Mouse (Mus musculus): ENCODE results near the gene Ndufaf2. TPM values are rescaled to one million over a fixed set of nuclear protein-coding genes. Genes with fewer than 3 reads are reported as not detected.

The Ndufaf2 gene
- polyA plus RNA-seq, 1 experiment from 2014 or later = 44.7 TPM

GRCm38 (mm10) chr13:108084086-108084485 is 74.3 kb downstream of the Ndufaf2 start:
- no peak overlapping the region for H3K4me3 ChIP-seq (replicated peaks)
- H3K4me1 ChIP-seq (replicated peaks) = no peaks in the 10 kb centered on the region
- H3K4me2 ChIP-seq = no peak overlapping the region
- no peaks in the 10 kb centered on the region for H3K36me3 ChIP-seq
- 77% methylated on average over 4 of the region's 4 CpGs for WGBS (ENCODE audit: insufficient replicate concordance)
- H3K27me3 ChIP-seq = no peaks in the 10 kb centered on the region
- no peak overlapping the region for H3K9ac ChIP-seq
- ATAC-seq (ENCODE audit: low read depth) (no peak), DNase-seq (no peak)
- no peak overlapping the region for H3K27ac ChIP-seq
- H3K9me3 ChIP-seq (replicated peaks) = no peaks in the 10 kb centered on the region

DNA sequence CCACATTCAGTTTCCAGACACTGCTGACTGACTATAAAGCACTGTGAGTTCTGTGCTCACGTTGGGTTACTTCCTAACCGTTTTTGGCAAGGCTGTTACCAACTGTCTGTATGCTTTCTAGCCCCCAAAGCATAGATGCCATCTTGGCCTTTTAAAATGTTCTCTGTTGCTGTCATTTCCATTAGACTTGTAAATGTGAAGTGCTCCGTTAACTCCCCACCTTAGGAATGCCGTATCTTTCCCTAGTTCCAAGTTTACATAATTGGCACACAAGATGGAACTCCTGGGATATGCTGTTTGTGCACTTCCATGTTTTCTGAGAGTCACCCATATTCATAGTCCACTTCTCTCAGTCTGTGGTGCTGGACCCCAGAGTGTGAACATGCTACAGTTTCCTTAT is 80.5 kb downstream of the Ndufaf2 start:
- H3K36me3 ChIP-seq = no peaks in the 10 kb centered on the region
- no peak overlapping the region for H3K4me2 ChIP-seq
- H3K9me3 ChIP-seq (replicated peaks) = no peaks in the 10 kb centered on the region
- DNase-seq (no peak), ATAC-seq (ENCODE audit: low read depth) (no peak)
- no peak overlapping the region for H3K27ac ChIP-seq
- no peaks in the 10 kb centered on the region for H3K27me3 ChIP-seq
- WGBS (ENCODE audit: insufficient replicate concordance) = 83% methylated on average over 4 of the region's 4 CpGs
- no peak overlapping the region for H3K4me3 ChIP-seq (replicated peaks)
- no peak overlapping the region for H3K9ac ChIP-seq
- no peaks in the 10 kb centered on the region for H3K4me1 ChIP-seq (replicated peaks)

GRCm38 (mm10) chr13:108077476-108077875 is 80.9 kb downstream of the Ndufaf2 start:
- no peak overlapping the region for H3K4me3 ChIP-seq (replicated peaks)
- no peak for ATAC-seq (ENCODE audit: low read depth)
- 57% methylated on average over 6 of the region's 6 CpGs for WGBS (ENCODE audit: insufficient replicate concordance)
- no peaks in the 10 kb centered on the region for H3K36me3 ChIP-seq
- H3K9ac ChIP-seq = no peak overlapping the region
- no peaks in the 10 kb centered on the region for H3K27me3 ChIP-seq
- no peak for DNase-seq
- no peak overlapping the region for H3K4me2 ChIP-seq
- no peaks in the 10 kb centered on the region for H3K9me3 ChIP-seq (replicated peaks)
- no peaks in the 10 kb centered on the region for H3K4me1 ChIP-seq (replicated peaks)
- no peak overlapping the region for H3K27ac ChIP-seq

DNA sequence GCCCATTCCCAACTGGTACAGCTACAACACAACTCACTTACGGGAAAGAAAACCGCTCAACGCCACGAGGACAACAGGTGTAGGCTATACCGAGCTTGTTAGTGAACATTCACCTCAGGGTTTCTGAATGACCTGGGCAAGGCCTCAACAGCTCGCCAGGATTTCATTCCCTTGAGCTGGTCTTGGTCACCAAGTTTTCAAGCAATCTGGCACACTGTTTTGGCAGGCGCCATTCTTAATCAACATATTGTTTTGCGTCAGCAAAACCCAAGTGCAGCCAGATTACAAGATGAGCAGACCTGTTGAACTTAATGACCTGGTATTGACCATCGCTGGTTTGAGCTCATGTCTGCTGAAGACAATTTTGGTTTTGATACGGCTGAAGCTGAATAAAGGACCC is 88.3 kb downstream of the Ndufaf2 start:
- DNase-seq = no peak
- 85% methylated on average over 10 of the region's 10 CpGs for WGBS (ENCODE audit: insufficient replicate concordance)

DNA sequence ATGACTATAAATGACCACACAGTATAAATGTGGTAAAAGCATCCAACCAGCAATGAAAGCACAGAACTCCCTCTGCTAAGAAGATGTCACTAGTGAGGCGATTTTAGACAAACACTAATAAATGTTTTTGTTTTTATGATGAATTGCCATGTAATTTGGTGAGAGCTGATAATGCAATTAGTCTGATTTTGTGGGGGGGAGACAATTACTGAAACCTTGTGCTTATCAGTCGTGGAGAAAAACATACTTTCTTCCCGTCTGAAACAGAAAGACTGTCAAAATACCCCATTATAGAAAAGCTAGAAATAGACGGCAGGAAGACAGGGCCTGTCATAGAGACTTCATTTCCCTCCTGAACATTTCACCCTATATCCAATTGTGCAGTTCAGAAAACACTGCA is 89.3 kb downstream of the Ndufaf2 start:
- no peaks in the 10 kb centered on the region for H3K36me3 ChIP-seq
- DNase-seq (no peak), ATAC-seq (ENCODE audit: low read depth) (no peak)
- no peak overlapping the region for H3K9ac ChIP-seq
- H3K4me3 ChIP-seq (replicated peaks) = no peak overlapping the region
- no peaks in the 10 kb centered on the region for H3K4me1 ChIP-seq (replicated peaks)
- H3K4me2 ChIP-seq = no peak overlapping the region
- no peaks in the 10 kb centered on the region for H3K27me3 ChIP-seq
- WGBS (ENCODE audit: insufficient replicate concordance) = 24% methylated on average over 4 of the region's 4 CpGs
- no peak overlapping the region for H3K27ac ChIP-seq
- H3K9me3 ChIP-seq (replicated peaks) = no peaks in the 10 kb centered on the region

More for the DNA sequence above, 88.3 kb downstream of the Ndufaf2 start:
- no peak for ATAC-seq (ENCODE audit: low read depth)
- Histone ChIP-seq H3K9me3 (replicated peaks) (no peaks in the 10 kb centered on the region), H3K27ac (no peak overlapping the region), H3K27me3 (no peaks in the 10 kb centered on the region), H3K36me3 (no peaks in the 10 kb centered on the region), H3K4me2 (no peak overlapping the region), H3K4me3 (replicated peaks) (no peak overlapping the region), H3K4me1 (replicated peaks) (no peaks in the 10 kb centered on the region), H3K9ac (no peak overlapping the region)

GRCm38 (mm10) chr13:108066021-108066420 is 92.4 kb downstream of the Ndufaf2 start:
- WGBS (ENCODE audit: insufficient replicate concordance) = 28% methylated on average over 2 of the region's 2 CpGs
- DNase-seq = no peak
- Histone ChIP-seq H3K4me3 (replicated peaks) (no peak overlapping the region), H3K9me3 (replicated peaks) (no peaks in the 10 kb centered on the region), H3K27ac (no peak overlapping the region), H3K4me1 (replicated peaks) (peaks cover 8% of the 10 kb centered on the region; the same call in 1 of the 2 replicates), H3K4me2 (no peak overlapping the region), H3K9ac (no peak overlapping the region), H3K36me3 (no peaks in the 10 kb centered on the region), H3K27me3 (no peaks in the 10 kb centered on the region)
- ATAC-seq (ENCODE audit: low read depth) = no peak

DNA sequence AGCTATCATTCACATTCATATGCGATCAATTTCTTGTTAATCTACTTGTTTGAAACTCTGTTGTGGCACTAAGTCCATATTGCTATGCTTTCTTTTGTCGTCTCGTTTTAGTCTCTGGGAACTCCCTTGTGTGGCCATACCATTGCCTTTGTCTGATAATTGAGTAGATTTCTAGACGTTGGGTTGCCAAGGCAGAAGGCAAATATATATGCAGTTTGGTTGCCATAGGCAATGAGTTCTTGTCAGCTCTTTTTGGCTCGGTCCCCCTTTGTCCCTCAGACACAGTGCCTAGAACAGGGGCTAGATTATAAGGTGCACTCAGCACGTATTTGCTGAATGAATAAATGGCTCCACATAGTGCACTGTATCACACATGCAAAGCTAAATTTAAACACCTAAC is 94.1 kb downstream of the Ndufaf2 start:
- ATAC-seq (ENCODE audit: low read depth) = no peak
- no peak overlapping the region for H3K4me2 ChIP-seq

GRCm38 (mm10) chr13:108063374-108064134 is 94.9 kb downstream of the Ndufaf2 start:
- Histone ChIP-seq H3K9ac (no peak overlapping the region), H3K4me2 (no peak overlapping the region), H3K27me3 (no peaks in the 10 kb centered on the region), H3K4me3 (replicated peaks) (no peak overlapping the region), H3K4me1 (replicated peaks) (peaks cover 8% of the 10 kb centered on the region; the same call in 1 of the 2 replicates), H3K36me3 (no peaks in the 10 kb centered on the region), H3K27ac (no peak overlapping the region), H3K9me3 (replicated peaks) (no peaks in the 10 kb centered on the region)
- WGBS (ENCODE audit: insufficient replicate concordance) = 74% methylated on average over 11 of the region's 11 CpGs
- DNase-seq = no peak
- ATAC-seq (ENCODE audit: low read depth) = no peak

More for the DNA sequence above, 94.1 kb downstream of the Ndufaf2 start:
- Histone ChIP-seq H3K27me3 (no peaks in the 10 kb centered on the region), H3K36me3 (no peaks in the 10 kb centered on the region), H3K27ac (no peak overlapping the region), H3K9ac (no peak overlapping the region), H3K4me1 (replicated peaks) (peaks cover 8% of the 10 kb centered on the region; the same call in 1 of the 2 replicates), H3K4me3 (replicated peaks) (no peak overlapping the region), H3K9me3 (replicated peaks) (no peaks in the 10 kb centered on the region)
- DNase-seq = no peak
- WGBS (ENCODE audit: insufficient replicate concordance) = 72% methylated on average over 6 of the region's 6 CpGs

GRCm38 (mm10) chr13:108062900-108063299 is 95.5 kb downstream of the Ndufaf2 start:
- 60% methylated on average over 5 of the region's 5 CpGs for WGBS (ENCODE audit: insufficient replicate concordance)
- no peaks in the 10 kb centered on the region for H3K27me3 ChIP-seq
- H3K4me3 ChIP-seq (replicated peaks) = no peak overlapping the region
- no peak overlapping the region for H3K27ac ChIP-seq
- no peaks in the 10 kb centered on the region for H3K36me3 ChIP-seq
- H3K4me1 ChIP-seq (replicated peaks) = peaks cover 8% of the 10 kb centered on the region; the same call in 1 of the 2 replicates
- no peak overlapping the region for H3K4me2 ChIP-seq
- no peak for ATAC-seq (ENCODE audit: low read depth)
- no peak for DNase-seq
- no peak overlapping the region for H3K9ac ChIP-seq
- H3K9me3 ChIP-seq (replicated peaks) = no peaks in the 10 kb centered on the region

GRCm38 (mm10) chr13:108060936-108061578 is 97.4 kb downstream of the Ndufaf2 start:
- no peak for ATAC-seq (ENCODE audit: low read depth)
- Histone ChIP-seq H3K36me3 (no peaks in the 10 kb centered on the region), H3K4me1 (replicated peaks) (peaks cover 14% of the 10 kb centered on the region; the same call in 1 of the 2 replicates), H3K4me2 (no peak overlapping the region), H3K9me3 (replicated peaks) (no peaks in the 10 kb centered on the region), H3K4me3 (replicated peaks) (no peak overlapping the region), H3K27me3 (no peaks in the 10 kb centered on the region), H3K27ac (no peak overlapping the region), H3K9ac (no peak overlapping the region)
- DNase-seq = no peak
- WGBS (ENCODE audit: insufficient replicate concordance) = 58% methylated on average over 8 of the region's 8 CpGs

DNA sequence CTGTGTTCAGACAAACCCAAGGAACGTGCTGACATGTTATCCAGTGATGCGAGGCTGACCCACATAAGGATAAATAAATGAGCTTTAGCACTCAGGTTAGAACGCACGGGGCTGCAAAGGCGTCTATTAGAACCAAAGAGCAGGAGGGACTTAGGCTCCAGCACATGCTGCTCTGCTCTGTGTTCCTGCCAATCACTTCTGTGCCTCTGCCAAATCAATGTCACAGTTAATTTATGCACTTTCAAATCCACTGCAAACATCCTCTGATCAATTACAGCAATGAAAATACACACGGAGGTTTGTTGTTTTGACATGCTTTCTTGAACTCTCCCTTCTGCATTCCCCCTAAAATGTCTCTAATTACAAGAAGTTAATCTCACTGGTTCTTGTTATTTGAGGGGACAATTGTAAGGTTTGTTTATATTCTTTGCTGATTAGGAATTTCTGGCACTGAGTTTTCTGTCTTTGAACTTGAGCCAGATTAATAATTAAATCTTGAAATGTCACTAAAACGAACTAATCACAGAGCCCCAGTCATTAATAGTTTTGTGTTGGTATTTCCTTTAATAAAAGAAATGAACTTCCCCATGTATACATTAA is 98.0 kb downstream of the Ndufaf2 start:
- Histone ChIP-seq H3K9ac (no peak overlapping the region), H3K9me3 (replicated peaks) (no peaks in the 10 kb centered on the region), H3K4me2 (no peak overlapping the region), H3K4me3 (replicated peaks) (no peak overlapping the region), H3K27me3 (no peaks in the 10 kb centered on the region), H3K36me3 (no peaks in the 10 kb centered on the region), H3K27ac (no peak overlapping the region), H3K4me1 (replicated peaks) (peaks cover 14% of the 10 kb centered on the region; the same call in 1 of the 2 replicates)
- ATAC-seq (ENCODE audit: low read depth) (no peak), DNase-seq (no peak)
- 71% methylated on average over 7 of the region's 7 CpGs for WGBS (ENCODE audit: insufficient replicate concordance)
